Mouse (Mus musculus): ENCODE data around the gene Olfr822. TPM values are rescaled to one million over a fixed set of nuclear protein-coding genes. Genes with fewer than 3 reads are reported as not detected.

Olfr822 gene
- total RNA-seq (2023): not detected

DNA sequence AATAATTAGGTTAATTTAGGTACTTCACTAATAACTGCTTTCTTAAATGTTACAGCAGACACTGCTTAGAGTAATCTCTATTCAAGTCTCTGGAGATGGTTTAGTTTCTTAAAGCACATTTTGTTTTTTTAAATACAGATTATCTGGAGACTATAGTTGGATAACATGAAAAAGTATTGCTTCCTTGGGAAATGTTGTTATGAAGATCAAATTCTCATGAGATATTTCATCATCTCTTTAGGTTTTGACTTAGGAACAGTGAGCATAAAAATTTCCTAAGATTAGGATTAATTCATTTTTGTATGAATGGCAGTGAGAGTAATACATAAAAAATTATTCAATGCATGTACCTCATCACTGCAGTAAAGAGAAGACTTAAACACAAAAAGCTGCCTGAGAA is at the start of gene Olfr822:
Gene Olfr822, plus strand, starts transcription at position 301 of the 400 bp plus-strand sequence.

DNA sequence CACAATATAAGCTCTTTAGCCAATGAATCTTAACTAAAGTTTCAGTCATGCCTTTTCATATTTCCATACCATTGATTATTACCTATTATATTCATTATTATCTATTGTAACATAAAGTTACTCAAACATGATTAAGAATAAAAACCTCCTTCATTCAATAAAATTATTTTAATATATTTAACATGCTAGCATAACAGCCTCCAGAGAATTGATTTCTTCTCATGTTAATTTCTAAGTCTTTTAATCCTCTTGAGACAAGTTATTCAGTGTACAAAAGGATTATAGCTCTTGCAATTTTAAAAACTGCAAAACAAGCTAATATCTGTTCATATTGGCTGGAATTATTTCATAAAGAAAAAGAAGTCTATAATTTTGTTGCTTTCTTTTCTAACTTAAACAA is 41.0 kb upstream of the Olfr822 start, which contains the start of gene Olfr821:
Gene Olfr821, plus strand, starts transcription at position 301 of the 400 bp plus-strand sequence.

DNA sequence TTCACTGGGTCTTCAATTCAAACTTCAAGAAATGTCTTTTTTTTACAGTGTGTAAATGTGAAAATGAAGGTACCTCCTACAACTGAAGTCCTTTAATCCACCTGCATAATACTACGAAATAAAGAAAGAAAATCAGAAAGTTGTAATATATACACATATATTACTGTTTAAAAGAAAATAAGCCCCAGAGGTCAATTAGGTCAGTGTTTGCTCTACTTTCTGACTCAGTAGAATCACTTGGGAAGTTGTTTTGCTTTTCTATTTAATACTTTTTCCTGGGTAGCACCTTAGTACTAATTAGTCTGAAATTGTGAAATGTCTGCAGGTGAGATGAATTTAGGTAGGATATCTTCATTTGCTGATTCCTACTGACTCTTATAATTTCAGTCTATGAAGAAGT is 44.3 kb downstream of the Olfr822 start, which contains the start of gene Olfr823:
Gene Olfr823, minus strand, starts transcription at position 101 of the 400 bp plus-strand sequence.

Other genes starting within 250 kb of the Olfr822 start
- gene Olfr812, start 225.1 kb upstream of the Olfr822 start, total RNA-seq (2023): not detected
- not detected for gene Olfr813, start 215.8 kb upstream of the Olfr822 start, total RNA-seq (2023)
- not detected for gene Olfr814, start 191.4 kb upstream of the Olfr822 start, total RNA-seq (2023)
- not detected for gene Olfr815, start 165.3 kb upstream of the Olfr822 start, total RNA-seq (2023)
- gene Olfr816, start 155.6 kb upstream of the Olfr822 start, total RNA-seq (2023): not detected
- not detected for gene Olfr818, start 122.1 kb upstream of the Olfr822 start, total RNA-seq (2023)
- gene Olfr819, start 103.9 kb upstream of the Olfr822 start, total RNA-seq (2023): not detected
- not detected for gene Olfr247, start 95.1 kb upstream of the Olfr822 start, total RNA-seq (2023)
- gene Gm10310, start 86.1 kb upstream of the Olfr822 start, total RNA-seq (2023): not detected
- gene Olfr820, start 58.6 kb upstream of the Olfr822 start, total RNA-seq (2023): not detected
- not detected for gene Olfr821, start 40.9 kb upstream of the Olfr822 start, total RNA-seq (2023)
- gene Olfr823, start 44.2 kb downstream of the Olfr822 start, total RNA-seq (2023): not detected
- gene Olfr824, start 58.8 kb downstream of the Olfr822 start, total RNA-seq (2023): not detected
- gene Olfr825, start 95.6 kb downstream of the Olfr822 start, total RNA-seq (2023): not detected
- not detected for gene Olfr826, start 113.0 kb downstream of the Olfr822 start, total RNA-seq (2023)
- gene Olfr827, start 143.2 kb downstream of the Olfr822 start, total RNA-seq (2023): not detected
- not detected for gene Neurod4, start 209.0 kb downstream of the Olfr822 start, total RNA-seq (2023)

All from CD4-positive naive resting alpha-beta T cell, adult 76 days (primary cell).